Mouse (Mus musculus) embryonic fibroblast, embryonic 13.5 days (primary cell): ENCODE data around the gene Map1a. TPM values are rescaled to one million over a fixed set of nuclear protein-coding genes. Genes with fewer than 3 reads are reported as not detected.
A peak's percentile ranks its signal among the peaks of the same experiment; 100 is the strongest.

Source experiments
- H3K27ac ChIP-seq: 2 replicates; pipeline ENCODE4 v1.5.1; 2012; ENCODE audit warnings: low read length, control low read depth, inconsistent platforms; ENCODE audit not compliant: insufficient read depth
- H3K4me1 ChIP-seq: 2 replicates; pipeline ENCODE4 v1.6.1; 2011; ENCODE audit warnings: low read length; ENCODE audit not compliant: control insufficient read depth, insufficient read depth
- H3K4me3 ChIP-seq: 2 replicates; pipeline ENCODE4 v1.5.1; 2011; ENCODE audit warnings: mild to moderate bottlenecking, control low read depth, low read length; ENCODE audit not compliant: insufficient read depth
- CTCF ChIP-seq: IDR thresholded peaks from 2 replicates; pipeline ENCODE4 v1.5.1; 2011; ENCODE audit warnings: mild to moderate bottlenecking, control low read depth, low read length, moderate library complexity, borderline replicate concordance; ENCODE audit not compliant: insufficient read depth
- POLR2A ChIP-seq: IDR thresholded peaks from 2 replicates; pipeline ENCODE4 v1.6.1; 2011; ENCODE audit warnings: low read depth, mild to moderate bottlenecking, control low read depth, low read length, moderate library complexity
- polyA plus RNA-seq: library from polyadenylated mRNA; stranded (reverse); fragments of >200 nt; gene quantifications from 2 replicates; pipeline ENCODE4 v1.2.4, GENCODE M21; 2011; ENCODE audit warnings: low read depth; ENCODE audit not compliant: missing spikeins, insufficient read length

Gene Map1a
- polyA plus RNA-seq, 1 experiment = 61.1 TPM

- TF ChIP-seq POLR2A (no peak), CTCF (no peak)
- no peaks in the 10 kb centered on the region for H3K4me1 ChIP-seq
- no peak overlapping the region for H3K4me3 ChIP-seq
- H3K27ac ChIP-seq = no peak overlapping the region
Observed at GRCm38 (mm10) chr2:121308997-121309416, 19.6 kb downstream of the Map1a start.

- Histone ChIP-seq H3K27ac (no peak overlapping the region), H3K4me1 (no peaks in the 10 kb centered on the region), H3K4me3 (no peak overlapping the region)
- no peak for TF ChIP-seq POLR2A
- no peak for TF ChIP-seq CTCF
Observed at GRCm38 (mm10) chr2:121316278-121316677, 26.9 kb downstream of the Map1a start.

GRCm38 (mm10) chr2:121323041-121323440 lies 33.6 kb downstream of the Map1a start:
- no peaks in the 10 kb centered on the region for H3K4me1 ChIP-seq
- TF ChIP-seq POLR2A (no peak), CTCF (no peak)
- no peak overlapping the region for H3K27ac ChIP-seq
- H3K4me3 ChIP-seq = no peak overlapping the region

- no peak for TF ChIP-seq CTCF
- H3K4me3 ChIP-seq = no peak overlapping the region
- no peak overlapping the region for H3K27ac ChIP-seq
- no peaks in the 10 kb centered on the region for H3K4me1 ChIP-seq
Observed at GRCm38 (mm10) chr2:121323693-121324470, 34.5 kb downstream of the Map1a start.

GRCm38 (mm10) chr2:121329492-121329891 lies 40.1 kb downstream of the Map1a start:
- Histone ChIP-seq H3K4me1 (no peaks in the 10 kb centered on the region), H3K4me3 (no peak overlapping the region), H3K27ac (no peak overlapping the region)
- TF ChIP-seq POLR2A (no peak), CTCF (no peak)

- no peaks in the 10 kb centered on the region for H3K4me1 ChIP-seq
- TF ChIP-seq CTCF (no peak), POLR2A (no peak)
- no peak overlapping the region for H3K27ac ChIP-seq
- H3K4me3 ChIP-seq = no peak overlapping the region
Observed at GRCm38 (mm10) chr2:121339057-121339456, 49.7 kb downstream of the Map1a start.

GRCm38 (mm10) chr2:121353156-121353555 lies 63.8 kb downstream of the Map1a start:
- Histone ChIP-seq H3K4me1 (peaks cover 3% of the 10 kb centered on the region; the same call in 1 of the 2 replicates), H3K4me3 (no peak overlapping the region), H3K27ac (no peak overlapping the region)
- TF ChIP-seq CTCF (no peak), POLR2A (no peak)

GRCm38 (mm10) chr2:121354378-121354777 lies 65.0 kb downstream of the Map1a start:
- peaks cover 3% of the 10 kb centered on the region; the same call in 1 of the 2 replicates for H3K4me1 ChIP-seq
- H3K27ac ChIP-seq = no peak overlapping the region
- no peak for TF ChIP-seq CTCF
- peak overlapping the region; percentile 73 for H3K4me3 ChIP-seq

- TF ChIP-seq POLR2A (peak; percentile 41; the same call in 1 of the 2 replicates), CTCF (peak; percentile 87)
- Histone ChIP-seq H3K4me1 (peaks cover 3% of the 10 kb centered on the region; the same call in 1 of the 2 replicates), H3K27ac (no peak within 1 kb of the TSS), H3K4me3 (peak within 1 kb of the TSS; percentile 73)
Observed at GRCm38 (mm10) chr2:121354820-121355592, 65.6 kb downstream of the Map1a start, which contains the start of gene Ppip5k1. Ppip5k1 (minus strand) TSS chr2:121355396.

- TF ChIP-seq CTCF (no peak), POLR2A (no peak)
- Histone ChIP-seq H3K27ac (no peak within 1 kb of the TSS), H3K4me3 (no peak within 1 kb of the TSS), H3K4me1 (peaks cover 3% of the 10 kb centered on the region; the same call in 1 of the 2 replicates)
Observed at GRCm38 (mm10) chr2:121357494-121357893, 68.1 kb downstream of the Map1a start, which contains the start of gene Ckmt1. Ckmt1 (plus strand) TSS chr2:121357714.
